Mouse (Mus musculus): ENCODE results near the gene Lhb. TPM values are rescaled to one million over a fixed set of nuclear protein-coding genes. Genes with fewer than 3 reads are reported as not detected.

Lhb gene
- total and polyA plus RNA-seq, 2 experiments from 2014 or later: 0.60 TPM; not detected in 1

DNA sequence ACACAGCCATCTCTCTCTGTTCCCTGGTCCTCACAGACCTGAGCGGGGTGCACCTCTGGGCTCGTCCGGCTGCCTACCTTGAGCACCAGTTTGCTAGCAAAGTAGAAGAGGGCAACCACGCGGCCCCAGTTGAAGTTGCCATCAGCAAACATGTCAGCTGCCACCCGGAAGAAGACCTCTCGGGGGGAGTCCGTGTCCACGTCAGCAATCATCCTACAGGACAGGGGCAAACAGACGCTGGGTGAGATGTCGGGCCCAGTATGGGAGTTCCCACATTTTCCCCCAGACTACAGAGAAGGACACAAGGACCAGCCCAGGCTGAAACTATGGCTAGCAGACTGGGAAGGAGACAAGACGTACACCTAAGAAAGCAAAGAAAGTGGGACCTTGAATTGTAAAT lies 44.5 kb downstream of the Lhb start:
- H3K27ac ChIP-seq: no peak overlapping the region
- DNase-seq (ENCODE audit: low spot score): no peak
- peaks cover 15% of the 10 kb centered on the region for H3K4me1 ChIP-seq (ENCODE audit: insufficient read depth, low read length)
- TF ChIP-seq CTCF (IDR thresholded peaks at IDR 0.05; ENCODE audit: low read depth): no peak
- no peak for ATAC-seq
- 94% methylated on average over 12 of the region's 12 CpGs for WGBS
- no peak overlapping the region for H3K4me3 ChIP-seq (ENCODE audit: low read length)
- H3K9ac ChIP-seq (replicated peaks; ENCODE audit: low read length): peak overlapping the region; percentile 81; the same call in 1 of the 2 replicates
- H3K9me3 ChIP-seq (ENCODE audit: low read length): no peaks in the 10 kb centered on the region
- no peak overlapping the region for H3K4me2 ChIP-seq (ENCODE audit: low read depth, low read length)
- H3K36me3 ChIP-seq (ENCODE audit: insufficient read depth, low read length): peaks cover 13% of the 10 kb centered on the region
- H3K27me3 ChIP-seq (ENCODE audit: insufficient read depth, low read length): no peaks in the 10 kb centered on the region

GRCm38 (mm10) chr7:45465549-45465948 lies 44.9 kb downstream of the Lhb start:
- WGBS: 74% methylated on average over 9 of the region's 9 CpGs

DNA sequence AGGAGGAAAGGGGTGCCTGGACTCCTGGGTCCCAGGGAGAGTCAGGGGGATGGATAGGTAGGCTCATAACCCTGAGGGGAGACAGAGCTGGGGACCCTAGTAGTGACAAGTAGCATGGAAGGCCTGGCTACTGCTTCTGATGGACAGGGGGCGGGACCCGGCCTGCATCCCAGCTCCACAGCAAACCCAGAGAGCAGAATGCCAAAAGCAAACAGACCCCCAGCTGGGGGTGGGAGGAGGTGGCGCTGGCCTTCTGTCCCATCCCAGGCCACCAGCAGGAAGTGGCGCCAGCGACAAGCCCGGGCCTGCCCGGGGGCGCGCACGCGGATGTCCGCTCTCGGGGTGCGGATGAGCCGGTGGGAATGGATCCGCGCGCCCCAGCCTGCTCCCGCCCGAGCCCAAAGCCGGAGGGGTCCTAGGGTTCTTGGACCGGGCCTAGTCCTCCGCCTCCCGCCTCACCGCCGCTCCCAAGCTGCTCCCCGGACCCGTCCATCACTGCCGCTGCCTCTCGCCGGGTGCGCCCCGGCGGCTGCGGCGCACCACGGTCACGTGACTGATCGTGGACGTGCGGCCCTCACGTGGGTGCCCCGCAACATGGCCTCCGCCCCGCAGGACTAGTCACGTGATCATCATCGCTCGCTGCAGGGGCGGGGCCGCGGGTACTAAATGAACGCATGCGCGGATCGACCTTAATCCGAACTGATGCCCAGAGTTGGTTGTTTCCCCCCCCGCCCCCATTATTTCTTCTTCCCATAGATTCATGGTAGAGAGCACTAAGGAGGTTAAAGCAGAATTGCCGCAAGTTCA lies 45.9 kb downstream of the Lhb start, which contains the start of gene Bax:
TSS of gene Bax (minus strand) at position 616 of the 807 bp plus-strand sequence.
- peak; percentile 86 for ATAC-seq
- H3K9ac ChIP-seq (replicated peaks; ENCODE audit: low read length): peak within 1 kb of the TSS; percentile 81
- H3K27ac ChIP-seq: peak within 1 kb of the TSS; percentile 76
- peak within 1 kb of the TSS; percentile 69 for H3K4me3 ChIP-seq (ENCODE audit: low read length)
- TF ChIP-seq CTCF (IDR thresholded peaks at IDR 0.05; ENCODE audit: low read depth): peak; percentile 36; the same call in 1 of the 2 replicates
- H3K9me3 ChIP-seq (ENCODE audit: low read length): no peaks in the 10 kb centered on the region
- peak within 1 kb of the TSS; percentile 93 for H3K4me2 ChIP-seq (ENCODE audit: low read depth, low read length)
- H3K27me3 ChIP-seq (ENCODE audit: insufficient read depth, low read length): no peaks in the 10 kb centered on the region
- peak; percentile 99 for DNase-seq (ENCODE audit: low spot score)
- WGBS: under 1% methylated on average over 54 of the region's 58 CpGs
- peaks cover 8% of the 10 kb centered on the region for H3K4me1 ChIP-seq (ENCODE audit: insufficient read depth, low read length)
- H3K36me3 ChIP-seq (ENCODE audit: insufficient read depth, low read length): peaks cover 13% of the 10 kb centered on the region

More at GRCm38 (mm10) chr7:45465549-45465948, 44.9 kb downstream of the Lhb start:
- H3K27me3 ChIP-seq (ENCODE audit: insufficient read depth, low read length): no peaks in the 10 kb centered on the region
- peak overlapping the region; percentile 81 for H3K9ac ChIP-seq (replicated peaks; ENCODE audit: low read length)
- peak overlapping the region; percentile 69 for H3K4me3 ChIP-seq (ENCODE audit: low read length)
- ATAC-seq: no peak
- H3K27ac ChIP-seq: peak overlapping the region; percentile 76; the same call in 1 of the 2 replicates
- no peak for DNase-seq (ENCODE audit: low spot score)
- 0 out of 2 replicates have a peak, but pooled peaks have one; percentile 12 for TF ChIP-seq CTCF (IDR thresholded peaks at IDR 0.05; ENCODE audit: low read depth)
- peaks cover 13% of the 10 kb centered on the region for H3K36me3 ChIP-seq (ENCODE audit: insufficient read depth, low read length)
- peaks cover 11% of the 10 kb centered on the region for H3K4me1 ChIP-seq (ENCODE audit: insufficient read depth, low read length)
- no peaks in the 10 kb centered on the region for H3K9me3 ChIP-seq (ENCODE audit: low read length)
- H3K4me2 ChIP-seq (ENCODE audit: low read depth, low read length): peak overlapping the region; percentile 93

- H3K4me2 ChIP-seq (ENCODE audit: low read depth, low read length): peak overlapping the region; percentile 93
- ATAC-seq: no peak
- 37% methylated on average over 7 of the region's 7 CpGs for WGBS
- H3K4me1 ChIP-seq (ENCODE audit: insufficient read depth, low read length): peaks cover 8% of the 10 kb centered on the region
- peaks cover 13% of the 10 kb centered on the region for H3K36me3 ChIP-seq (ENCODE audit: insufficient read depth, low read length)
- DNase-seq (ENCODE audit: low spot score): no peak
- TF ChIP-seq CTCF (IDR thresholded peaks at IDR 0.05; ENCODE audit: low read depth): no peak
- H3K9ac ChIP-seq (replicated peaks; ENCODE audit: low read length): peak overlapping the region; percentile 81; the same call in 1 of the 2 replicates
- no peaks in the 10 kb centered on the region for H3K27me3 ChIP-seq (ENCODE audit: insufficient read depth, low read length)
- H3K9me3 ChIP-seq (ENCODE audit: low read length): no peaks in the 10 kb centered on the region
- H3K27ac ChIP-seq: no peak overlapping the region
- H3K4me3 ChIP-seq (ENCODE audit: low read length): peak overlapping the region; percentile 69
Measured at GRCm38 (mm10) chr7:45467090-45467670, 46.6 kb downstream of the Lhb start.

GRCm38 (mm10) chr7:45470869-45471268 lies 50.2 kb downstream of the Lhb start:
- ATAC-seq (no peak), DNase-seq (ENCODE audit: low spot score) (peak; percentile 89)
- 7% methylated on average over 3 of the region's 3 CpGs for WGBS
- H3K36me3 ChIP-seq (ENCODE audit: insufficient read depth, low read length): no peaks in the 10 kb centered on the region
- no peaks in the 10 kb centered on the region for H3K27me3 ChIP-seq (ENCODE audit: insufficient read depth, low read length)
- H3K4me1 ChIP-seq (ENCODE audit: insufficient read depth, low read length): peaks cover 3% of the 10 kb centered on the region
- peak; percentile 80 for TF ChIP-seq CTCF (IDR thresholded peaks at IDR 0.05; ENCODE audit: low read depth)
- no peak overlapping the region for H3K27ac ChIP-seq
- H3K4me3 ChIP-seq (ENCODE audit: low read length): no peak overlapping the region
- no peak overlapping the region for H3K4me2 ChIP-seq (ENCODE audit: low read depth, low read length)
- H3K9ac ChIP-seq (replicated peaks; ENCODE audit: low read length): no peak overlapping the region
- H3K9me3 ChIP-seq (ENCODE audit: low read length): no peaks in the 10 kb centered on the region

Small RNAs within 50 kb of the gene (microRNA-seq; reads per million reads assigned to microRNA genes)
- 0.35 to 0.36 reads per million in 2 experiments for gene Gm22133

Other genes with a start within 250 kb of the Lhb start
Only the 30 nearest of the 33 such genes appear.
- 0.10 TPM in 1 of 2 replicates, not detected in the other for gene Ccdc155, start 215.9 kb upstream of the Lhb start, total RNA-seq (2014; rRNA removed)
- gene Ccdc155, start 215.9 kb upstream of the Lhb start, polyA plus RNA-seq (2015; fragmentation: Nextera tagmentation; extraction: Ambion mirVana): 0.46 and 0.55 TPM in 2 replicates
- gene Dkkl1, start 208.7 kb upstream of the Lhb start, total RNA-seq (2014; rRNA removed): 15.7 and 18.3 TPM in 2 replicates
- 24.0 and 25.4 TPM in 2 replicates for gene Dkkl1, start 208.7 kb upstream of the Lhb start, polyA plus RNA-seq (2015; fragmentation: Nextera tagmentation; extraction: Ambion mirVana)
- 58.0 and 73.6 TPM in 2 replicates for gene Tead2, start 205.1 kb upstream of the Lhb start, total RNA-seq (2014; rRNA removed)
- 36.0 and 37.3 TPM in 2 replicates for gene Tead2, start 205.1 kb upstream of the Lhb start, polyA plus RNA-seq (2015; fragmentation: Nextera tagmentation; extraction: Ambion mirVana)
- 0.40 and 1.0 TPM in 2 replicates for gene Cd37, start 181.7 kb upstream of the Lhb start, total RNA-seq (2014; rRNA removed)
- gene Cd37, start 181.7 kb upstream of the Lhb start, polyA plus RNA-seq (2015; fragmentation: Nextera tagmentation; extraction: Ambion mirVana): 2.2 and 2.4 TPM in 2 replicates
- gene Slc6a16, start 179.7 kb upstream of the Lhb start, total RNA-seq (2014; rRNA removed): 1.3 and 1.8 TPM in 2 replicates
- 2.0 and 2.1 TPM in 2 replicates for gene Slc6a16, start 179.7 kb upstream of the Lhb start, polyA plus RNA-seq (2015; fragmentation: Nextera tagmentation; extraction: Ambion mirVana)
- gene Slc6a21, start 143.3 kb upstream of the Lhb start, total RNA-seq (2014; rRNA removed): not detected in 2 replicates
- not detected in 2 replicates for gene Slc6a21, start 143.3 kb upstream of the Lhb start, polyA plus RNA-seq (2015; fragmentation: Nextera tagmentation; extraction: Ambion mirVana)
- 29.5 and 35.7 TPM in 2 replicates for gene Trpm4, start 87.0 kb upstream of the Lhb start, total RNA-seq (2014; rRNA removed)
- gene Trpm4, start 87.0 kb upstream of the Lhb start, polyA plus RNA-seq (2015; fragmentation: Nextera tagmentation; extraction: Ambion mirVana): 11.2 and 13.0 TPM in 2 replicates
- gene Hrc, start 85.5 kb upstream of the Lhb start, total RNA-seq (2014; rRNA removed): 0.26 and 0.72 TPM in 2 replicates
- 0.16 and 0.34 TPM in 2 replicates for gene Hrc, start 85.5 kb upstream of the Lhb start, polyA plus RNA-seq (2015; fragmentation: Nextera tagmentation; extraction: Ambion mirVana)
- 91.9 and 107 TPM in 2 replicates for gene Ppfia3, start 53.8 kb upstream of the Lhb start, total RNA-seq (2014; rRNA removed)
- gene Ppfia3, start 53.8 kb upstream of the Lhb start, polyA plus RNA-seq (2015; fragmentation: Nextera tagmentation; extraction: Ambion mirVana): 25.5 and 26.7 TPM in 2 replicates
- 87.4 and 94.2 TPM in 2 replicates for gene Lin7b, start 50.2 kb upstream of the Lhb start, total RNA-seq (2014; rRNA removed)
- gene Lin7b, start 50.2 kb upstream of the Lhb start, polyA plus RNA-seq (2015; fragmentation: Nextera tagmentation; extraction: Ambion mirVana): 69.3 and 76.1 TPM in 2 replicates
- gene Snrnp70, start 25.1 kb upstream of the Lhb start, total RNA-seq (2014; rRNA removed): 228 and 240 TPM in 2 replicates
- 143 and 145 TPM in 2 replicates for gene Snrnp70, start 25.1 kb upstream of the Lhb start, polyA plus RNA-seq (2015; fragmentation: Nextera tagmentation; extraction: Ambion mirVana)
- gene Kcna7, start 15.2 kb upstream of the Lhb start, total RNA-seq (2014; rRNA removed): 0.52 TPM in 1 of 2 replicates, not detected in the other
- gene Kcna7, start 15.2 kb upstream of the Lhb start, polyA plus RNA-seq (2015; fragmentation: Nextera tagmentation; extraction: Ambion mirVana): not detected in 2 replicates
- 0.16 TPM in 1 of 2 replicates, not detected in the other for gene Ntf5, start 7.1 kb upstream of the Lhb start, total RNA-seq (2014; rRNA removed)
- 0.14 and 0.16 TPM in 2 replicates for gene Ntf5, start 7.1 kb upstream of the Lhb start, polyA plus RNA-seq (2015; fragmentation: Nextera tagmentation; extraction: Ambion mirVana)
- 21.1 and 22.4 TPM in 2 replicates for gene Gys1, start 14.0 kb downstream of the Lhb start, total RNA-seq (2014; rRNA removed)
- 16.1 and 16.4 TPM in 2 replicates for gene Gys1, start 14.0 kb downstream of the Lhb start, polyA plus RNA-seq (2015; fragmentation: Nextera tagmentation; extraction: Ambion mirVana)
- gene Ruvbl2, start 17.3 kb downstream of the Lhb start, total RNA-seq (2014; rRNA removed): 147 and 161 TPM in 2 replicates
- gene Ruvbl2, start 17.3 kb downstream of the Lhb start, polyA plus RNA-seq (2015; fragmentation: Nextera tagmentation; extraction: Ambion mirVana): 82.9 and 88.9 TPM in 2 replicates
- 2,068 and 2,255 TPM in 2 replicates for gene Ftl1, start 39.1 kb downstream of the Lhb start, total RNA-seq (2014; rRNA removed)
- 4,654 and 4,668 TPM in 2 replicates for gene Ftl1, start 39.1 kb downstream of the Lhb start, polyA plus RNA-seq (2015; fragmentation: Nextera tagmentation; extraction: Ambion mirVana)
- gene Bax, start 46.1 kb downstream of the Lhb start, total RNA-seq (2014; rRNA removed): 117 and 131 TPM in 2 replicates
- gene Bax, start 46.1 kb downstream of the Lhb start, polyA plus RNA-seq (2015; fragmentation: Nextera tagmentation; extraction: Ambion mirVana): 253 and 264 TPM in 2 replicates
- gene Tulp2, start 61.1 kb downstream of the Lhb start, total RNA-seq (2014; rRNA removed): 0.21 TPM in 1 of 2 replicates, not detected in the other
- 0.21 and 0.57 TPM in 2 replicates for gene Tulp2, start 61.1 kb downstream of the Lhb start, polyA plus RNA-seq (2015; fragmentation: Nextera tagmentation; extraction: Ambion mirVana)
- gene Gm45808, start 66.0 kb downstream of the Lhb start, total RNA-seq (2014; rRNA removed): not detected in 2 replicates
- gene Gm45808, start 66.0 kb downstream of the Lhb start, polyA plus RNA-seq (2015; fragmentation: Nextera tagmentation; extraction: Ambion mirVana): not detected in 2 replicates
- gene Dhdh, start 68.0 kb downstream of the Lhb start, total RNA-seq (2014; rRNA removed): 4.3 and 4.7 TPM in 2 replicates
- 5.9 and 6.2 TPM in 2 replicates for gene Dhdh, start 68.0 kb downstream of the Lhb start, polyA plus RNA-seq (2015; fragmentation: Nextera tagmentation; extraction: Ambion mirVana)
- gene Nucb1, start 89.6 kb downstream of the Lhb start, total RNA-seq (2014; rRNA removed): 91.6 and 93.7 TPM in 2 replicates
- 133 and 144 TPM in 2 replicates for gene Nucb1, start 89.6 kb downstream of the Lhb start, polyA plus RNA-seq (2015; fragmentation: Nextera tagmentation; extraction: Ambion mirVana)
- 19.2 and 19.8 TPM in 2 replicates for gene Ppp1r15a, start 105.4 kb downstream of the Lhb start, total RNA-seq (2014; rRNA removed)
- 21.6 and 25.4 TPM in 2 replicates for gene Ppp1r15a, start 105.4 kb downstream of the Lhb start, polyA plus RNA-seq (2015; fragmentation: Nextera tagmentation; extraction: Ambion mirVana)
- 2.4 and 2.8 TPM in 2 replicates for gene Plekha4, start 105.5 kb downstream of the Lhb start, total RNA-seq (2014; rRNA removed)
- gene Plekha4, start 105.5 kb downstream of the Lhb start, polyA plus RNA-seq (2015; fragmentation: Nextera tagmentation; extraction: Ambion mirVana): 2.1 and 2.2 TPM in 2 replicates
- 0.68 TPM in 1 of 2 replicates, not detected in the other for gene Hsd17b14, start 134.1 kb downstream of the Lhb start, total RNA-seq (2014; rRNA removed)
- gene Hsd17b14, start 134.1 kb downstream of the Lhb start, polyA plus RNA-seq (2015; fragmentation: Nextera tagmentation; extraction: Ambion mirVana): 0.54 and 0.89 TPM in 2 replicates
- 11.1 and 17.8 TPM in 2 replicates for gene Bcat2, start 149.3 kb downstream of the Lhb start, total RNA-seq (2014; rRNA removed)
- gene Bcat2, start 149.3 kb downstream of the Lhb start, polyA plus RNA-seq (2015; fragmentation: Nextera tagmentation; extraction: Ambion mirVana): 19.0 and 19.6 TPM in 2 replicates
- not detected in 2 replicates for gene Fgf21, start 194.7 kb downstream of the Lhb start, total RNA-seq (2014; rRNA removed)
- gene Fgf21, start 194.7 kb downstream of the Lhb start, polyA plus RNA-seq (2015; fragmentation: Nextera tagmentation; extraction: Ambion mirVana): not detected in 2 replicates
- 0.18 TPM in 1 of 2 replicates, not detected in the other for gene Fut1, start 196.5 kb downstream of the Lhb start, total RNA-seq (2014; rRNA removed)
- not detected in 2 replicates for gene Fut1, start 196.5 kb downstream of the Lhb start, polyA plus RNA-seq (2015; fragmentation: Nextera tagmentation; extraction: Ambion mirVana)
- gene Izumo1, start 201.0 kb downstream of the Lhb start, total RNA-seq (2014; rRNA removed): 0.10 and 0.54 TPM in 2 replicates
- gene Izumo1, start 201.0 kb downstream of the Lhb start, polyA plus RNA-seq (2015; fragmentation: Nextera tagmentation; extraction: Ambion mirVana): 0.10 TPM in 1 of 2 replicates, not detected in the other
- gene Rasip1, start 206.7 kb downstream of the Lhb start, total RNA-seq (2014; rRNA removed): 36.4 and 39.8 TPM in 2 replicates
- gene Rasip1, start 206.7 kb downstream of the Lhb start, polyA plus RNA-seq (2015; fragmentation: Nextera tagmentation; extraction: Ambion mirVana): 18.7 TPM in 2 replicates
- 3.3 and 3.6 TPM in 2 replicates for gene Mamstr, start 219.2 kb downstream of the Lhb start, total RNA-seq (2014; rRNA removed)
- 2.9 and 3.9 TPM in 2 replicates for gene Mamstr, start 219.2 kb downstream of the Lhb start, polyA plus RNA-seq (2015; fragmentation: Nextera tagmentation; extraction: Ambion mirVana)

Measured in hindbrain, postnatal 0 days (tissue).